Mouse (Mus musculus) limb, embryonic 14.5 days (tissue): ENCODE measurements at regions not wholly inside any gene's neighbourhood (a gene's known extent, or its start where the extent isn't known, plus 50 kb on each side); places are given as distances from the start of the nearest gene placed in this dataset.
A peak's percentile ranks its signal among the peaks of the same experiment; 100 is the strongest.

Source experiments
- ATAC-seq: fragments of 200-750 bp; cut with Nextera tagmentation; 2 replicates; pipeline ENCODE4 v1.8.0; 2017; ENCODE audit warnings: low read depth, moderate number of reproducible peaks, moderate TSS enrichment; ENCODE audit not compliant: low FRiP score
- DNase-seq: peaks from one replicate; pipeline ENCODE4 v3.0.0-alpha.2; 2015; ENCODE audit warnings: low spot score
- H3K27ac ChIP-seq: fragments of 300-500 bp; sonication (generic); replicated peaks from 2 replicates; pipeline ENCODE4 v1.5.1; 2014; ENCODE audit warnings: low read depth, mild to moderate bottlenecking, low read length, moderate library complexity, mixed read lengths
- H3K27me3 ChIP-seq: fragments of 300-500 bp; sonication (generic); 2 replicates; pipeline ENCODE4 v1.6.1; 2014; ENCODE audit warnings: low read length, mixed read lengths; ENCODE audit not compliant: control insufficient read depth, insufficient read depth
- H3K36me3 ChIP-seq: fragments of 300-500 bp; sonication (generic); 2 replicates; pipeline ENCODE4 v1.6.1; 2014; ENCODE audit warnings: mild to moderate bottlenecking, low read length, moderate library complexity, mixed read lengths; ENCODE audit not compliant: control insufficient read depth, insufficient read depth
- H3K4me1 ChIP-seq: fragments of 300-500 bp; sonication (generic); 2 replicates; pipeline ENCODE4 v1.6.1; 2014; ENCODE audit warnings: antibody characterized with exemption, low read length, mixed read lengths; ENCODE audit not compliant: control insufficient read depth, insufficient read depth
- H3K4me2 ChIP-seq: fragments of 300-500 bp; sonication (generic); replicated peaks from 2 replicates; pipeline ENCODE4 v1.6.1; 2014; ENCODE audit warnings: low read depth, mild to moderate bottlenecking, low read length, moderate library complexity; ENCODE audit not compliant: severe bottlenecking
- H3K4me3 ChIP-seq: fragments of 300-500 bp; sonication (generic); replicated peaks from 2 replicates; pipeline ENCODE4 v1.5.1; 2014; ENCODE audit warnings: low read length
- H3K9ac ChIP-seq: fragments of 300-500 bp; sonication (generic); 2 replicates; pipeline ENCODE4 v1.6.1; 2014; ENCODE audit warnings: mild to moderate bottlenecking, low read depth, low read length, moderate library complexity; ENCODE audit not compliant: severe bottlenecking
- H3K9me3 ChIP-seq: fragments of 300-500 bp; sonication (generic); 2 replicates; pipeline ENCODE4 v1.6.1; 2016; ENCODE audit warnings: low read length; ENCODE audit not compliant: control insufficient read depth
- POLR2A ChIP-seq: fragments of 200-500 bp; IDR thresholded peaks from 2 replicates; pipeline ENCODE4 v1.8.0; 2012; ENCODE audit warnings: inconsistent platforms, mild to moderate bottlenecking, moderate library complexity, borderline replicate concordance; ENCODE audit not compliant: insufficient read depth, insufficient read length; ENCODE audit errors: extremely low read depth
- WGBS: fragments of 180-500 bp; shearing (Covaris S2); extraction: QIAGEN DNeasy Blood & Tissue Kit; methylation state at CpG from one replicate; pipeline ENCODE4 v1.1.7; 2014; 5-methylcytosine and 5-hydroxymethylcytosine counted together

- ATAC-seq, result no peak
- Histone ChIP-seq H3K4me1 (0 out of 2 replicates have a peak, but pooled peaks cover 2% of the 10 kb centered on the region), H3K4me3 (no peak overlapping the region), H3K27ac (no peak overlapping the region), H3K27me3 (no peaks in the 10 kb centered on the region), H3K9me3 (no peaks in the 10 kb centered on the region), H3K36me3 (no peaks in the 10 kb centered on the region), H3K9ac (no peak overlapping the region), H3K4me2 (no peak overlapping the region)
- DNase-seq, result no peak
- 81% methylated on average over 5 of the region's 5 CpGs for WGBS
- no peak for TF ChIP-seq POLR2A
These were observed 53.2 kb upstream of the Lef1 start for GRCm38 (mm10) chr3:131056893-131057660.

GRCm38 (mm10) chr3:131054241-131054972 lies 55.9 kb upstream of the Lef1 start:
- no peak for TF ChIP-seq POLR2A
- no peaks in the 10 kb centered on the region for H3K9me3 ChIP-seq
- no peaks in the 10 kb centered on the region for H3K27me3 ChIP-seq
- H3K36me3 ChIP-seq, result no peaks in the 10 kb centered on the region
- H3K4me1 ChIP-seq, result 0 out of 2 replicates have a peak, but pooled peaks cover 2% of the 10 kb centered on the region
- H3K4me2 ChIP-seq, result no peak overlapping the region
- WGBS, result 58% methylated on average over 13 of the region's 13 CpGs
- no peak overlapping the region for H3K9ac ChIP-seq
- H3K4me3 ChIP-seq, result no peak overlapping the region
- DNase-seq (peak; percentile 51), ATAC-seq (peak; percentile 67)
- H3K27ac ChIP-seq, result no peak overlapping the region

- ATAC-seq (no peak), DNase-seq (no peak)
- 70% methylated on average over 3 of the region's 3 CpGs for WGBS
- H3K9me3 ChIP-seq, result no peaks in the 10 kb centered on the region
- no peaks in the 10 kb centered on the region for H3K27me3 ChIP-seq
- no peak overlapping the region for H3K4me2 ChIP-seq
- TF ChIP-seq POLR2A, result no peak
- H3K4me3 ChIP-seq, result no peak overlapping the region
- no peak overlapping the region for H3K27ac ChIP-seq
- no peaks in the 10 kb centered on the region for H3K36me3 ChIP-seq
- H3K4me1 ChIP-seq, result no peaks in the 10 kb centered on the region
- no peak overlapping the region for H3K9ac ChIP-seq
These were observed 62.6 kb upstream of the Lef1 start for GRCm38 (mm10) chr3:131047716-131048115.

GRCm38 (mm10) chr3:131046412-131046811 lies 63.9 kb upstream of the Lef1 start:
- no peak overlapping the region for H3K4me3 ChIP-seq
- no peak for TF ChIP-seq POLR2A
- DNase-seq, result no peak

GRCm38 (mm10) chr3:131040214-131040825 lies 70.0 kb upstream of the Lef1 start:
- Histone ChIP-seq H3K36me3 (no peaks in the 10 kb centered on the region), H3K9ac (no peak overlapping the region), H3K4me2 (no peak overlapping the region), H3K4me1 (no peaks in the 10 kb centered on the region), H3K27ac (no peak overlapping the region), H3K9me3 (no peaks in the 10 kb centered on the region), H3K27me3 (no peaks in the 10 kb centered on the region), H3K4me3 (no peak overlapping the region)
- WGBS, result 30% methylated on average over 4 of the region's 4 CpGs
- TF ChIP-seq POLR2A, result no peak
- no peak for ATAC-seq
- DNase-seq, result no peak

More at GRCm38 (mm10) chr3:131046412-131046811, 63.9 kb upstream of the Lef1 start:
- WGBS, result 84% methylated on average over 5 of the region's 5 CpGs
- Histone ChIP-seq H3K27me3 (no peaks in the 10 kb centered on the region), H3K36me3 (no peaks in the 10 kb centered on the region), H3K4me1 (no peaks in the 10 kb centered on the region), H3K9ac (no peak overlapping the region), H3K9me3 (no peaks in the 10 kb centered on the region), H3K27ac (no peak overlapping the region), H3K4me2 (no peak overlapping the region)
- ATAC-seq, result no peak
